Mouse (Mus musculus): ENCODE data around the gene Mpzl1.

GRCm38 (mm10) chr1:165681045-165681794 lies 46.9 kb upstream of the Mpzl1 start:
- TF ChIP-seq CTCF (IDR thresholded peaks at IDR 0.05; ENCODE audit: control insufficient read depth, insufficient read depth, insufficient replicate concordance, low read depth, low read length) (no peak), POLR2A (IDR thresholded peaks at IDR 0.05; ENCODE audit: control insufficient read depth, low read depth, low read length) (no peak)
